Mouse (Mus musculus) heart, adult 18-20 months (tissue): ENCODE data around the gene Plekhg6. TPM values are rescaled to one million over a fixed set of nuclear protein-coding genes. Genes with fewer than 3 reads are reported as not detected.
A peak's percentile ranks its signal among the peaks of the same experiment; 100 is the strongest.

Source experiments
- DNase-seq, 2 experiments: peaks; one replicate each; pipeline ENCODE4 v3.0.0; 2021 to 2022; ENCODE audit warnings: mixed read lengths in 1 of 2
- total RNA-seq, 2 experiments: library from RNA; stranded (reverse); gene quantifications; 2 replicates each; pipeline ENCODE4 v1.2.3; 2021

Plekhg6 gene
- total RNA-seq, 2 experiments from 2014 or later = not detected

GRCm38 (mm10) chr6:125385066-125385974 is 4.7 kb upstream of the Plekhg6 start:
- peak in 1 of 2 experiments; percentile 54 for DNase-seq

GRCm38 (mm10) chr6:125382024-125382423 is 1.4 kb upstream of the Plekhg6 start:
- DNase-seq = no peak

GRCm38 (mm10) chr6:125379781-125380180 is 812 bp downstream of the Plekhg6 start:
- DNase-seq = no peak

GRCm38 (mm10) chr6:125378621-125379020 is 2.0 kb downstream of the Plekhg6 start:
- no peak for DNase-seq

GRCm38 (mm10) chr6:125377582-125378451 is 2.8 kb downstream of the Plekhg6 start:
- DNase-seq = peak; percentile 77 to 79

GRCm38 (mm10) chr6:125377042-125377441 is 3.6 kb downstream of the Plekhg6 start:
- no peak for DNase-seq

DNA sequence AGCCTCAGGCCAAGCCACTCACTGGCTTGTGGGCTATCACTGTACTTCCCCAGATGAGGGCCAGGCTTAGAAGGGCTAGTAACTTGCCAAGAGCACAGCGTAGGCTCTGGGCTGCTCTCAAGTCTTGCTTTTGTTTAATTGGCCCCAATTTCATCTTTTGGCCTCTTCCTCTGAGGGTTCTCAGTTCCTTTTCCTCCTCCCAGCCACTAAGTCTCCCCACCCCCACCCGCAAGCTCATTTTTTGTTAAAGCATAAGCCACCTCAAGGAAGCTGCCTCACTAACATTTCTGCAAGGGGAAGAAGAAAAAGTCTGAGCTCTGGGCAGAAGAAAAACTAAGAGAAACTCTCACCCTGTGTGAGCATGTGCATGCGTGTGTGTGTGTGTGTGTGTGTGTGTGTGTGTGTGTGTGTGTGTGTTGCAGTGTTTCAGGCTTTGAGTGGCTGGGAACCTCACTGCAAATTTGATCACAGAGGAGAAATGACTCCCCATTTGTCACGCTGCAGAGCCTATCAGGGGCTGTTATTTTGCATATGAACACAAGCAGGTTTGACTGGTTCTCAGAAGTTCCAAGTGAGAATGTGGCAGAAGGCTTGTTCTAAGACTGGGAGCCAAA is 12.7 kb downstream of the Plekhg6 start:
- DNase-seq = peak in 1 of 2 experiments; percentile 59

GRCm38 (mm10) chr6:125366133-125366532 is 14.5 kb downstream of the Plekhg6 start:
- no peak for DNase-seq

GRCm38 (mm10) chr6:125365522-125365921 is 15.1 kb downstream of the Plekhg6 start:
- no peak for DNase-seq

GRCm38 (mm10) chr6:125364448-125364847 is 16.1 kb downstream of the Plekhg6 start:
- DNase-seq = peak in 1 of 2 experiments; percentile 44

- no peak for DNase-seq
Measured at GRCm38 (mm10) chr6:125363451-125364242, 16.9 kb downstream of the Plekhg6 start.

GRCm38 (mm10) chr6:125363021-125363420 is 17.6 kb downstream of the Plekhg6 start:
- DNase-seq = no peak

DNA sequence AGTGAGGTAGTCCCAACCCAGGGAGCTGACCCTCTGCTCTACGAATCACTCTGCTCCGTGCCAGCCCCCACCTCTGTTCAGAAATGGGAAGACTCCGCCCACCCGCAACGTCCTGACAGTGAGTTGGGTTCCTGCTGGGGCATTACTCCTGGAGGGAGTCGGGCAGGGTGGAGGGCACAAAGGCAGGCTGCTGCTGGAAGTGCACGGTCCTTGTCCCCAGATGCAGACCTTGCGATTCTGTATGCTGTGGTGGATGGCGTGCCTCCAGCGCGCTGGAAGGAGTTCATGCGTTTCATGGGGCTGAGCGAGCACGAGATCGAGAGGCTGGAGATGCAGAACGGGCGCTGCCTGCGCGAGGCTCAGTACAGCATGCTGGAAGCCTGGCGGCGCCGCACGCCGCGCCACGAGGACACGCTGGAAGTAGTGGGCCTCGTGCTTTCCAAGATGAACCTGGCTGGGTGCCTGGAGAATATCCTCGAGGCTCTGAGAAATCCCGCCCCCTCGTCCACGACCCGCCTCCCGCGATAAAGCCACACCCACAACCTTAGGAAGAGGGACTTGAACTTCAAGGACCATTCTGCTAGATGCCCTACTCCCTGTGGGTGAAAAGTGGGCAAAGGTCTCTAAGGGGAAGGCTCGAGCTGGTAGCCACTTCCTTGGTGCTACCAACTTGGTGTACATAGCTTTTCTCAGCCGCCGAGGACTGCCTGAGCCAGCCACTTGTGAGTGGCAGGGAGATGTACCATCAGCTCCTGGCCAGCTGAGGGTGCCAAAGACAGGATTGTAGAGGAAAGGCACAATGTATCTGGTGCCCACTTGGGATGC is 18.9 kb downstream of the Plekhg6 start:
- DNase-seq = peak in 1 of 2 experiments; percentile 59

DNA sequence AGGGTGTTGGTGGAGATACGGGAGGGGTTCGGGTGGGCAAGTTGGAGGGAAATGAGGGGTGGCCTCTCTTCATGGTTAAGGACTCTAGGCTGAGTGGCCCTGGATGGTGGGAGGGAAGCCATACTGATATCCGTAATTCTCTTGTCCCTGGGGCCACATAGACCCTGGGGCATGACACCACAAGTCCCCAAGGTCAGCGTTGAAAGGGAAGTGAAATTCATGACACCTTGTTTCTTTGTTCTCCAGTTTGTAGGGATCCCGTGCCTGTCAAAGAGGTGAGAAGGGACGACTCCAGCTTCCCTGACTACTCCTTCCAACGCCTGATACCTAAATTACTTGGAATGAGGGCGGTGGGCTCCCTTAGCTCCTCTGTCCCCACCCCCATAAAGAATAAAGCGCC is 19.7 kb downstream of the Plekhg6 start:
- DNase-seq = no peak

DNA sequence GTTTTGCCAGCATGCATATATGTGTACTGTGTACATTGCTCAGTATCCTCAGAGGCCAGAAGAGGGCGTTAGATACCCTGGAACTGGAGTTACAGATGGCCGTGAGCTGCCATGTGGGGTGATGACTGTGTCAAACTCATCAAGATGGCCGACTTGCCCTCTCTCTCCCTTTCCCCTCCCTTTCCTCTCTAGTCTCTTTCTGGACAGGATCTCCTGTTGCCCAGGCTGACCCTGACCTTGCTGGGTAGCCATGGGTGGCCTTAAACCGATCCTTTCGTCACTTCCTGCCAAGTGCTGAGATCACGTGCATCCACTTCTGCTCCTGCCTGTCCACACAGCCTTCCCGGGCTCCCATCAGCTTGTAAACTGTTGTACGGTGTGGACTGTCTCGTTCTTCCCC is 20.6 kb downstream of the Plekhg6 start:
- no peak for DNase-seq

GRCm38 (mm10) chr6:125357334-125357733 is 23.3 kb downstream of the Plekhg6 start:
- no peak for DNase-seq

GRCm38 (mm10) chr6:125356264-125356663 is 24.3 kb downstream of the Plekhg6 start:
- no peak for DNase-seq

- no peak for DNase-seq
Measured at GRCm38 (mm10) chr6:125355197-125355741, 25.3 kb downstream of the Plekhg6 start.

DNA sequence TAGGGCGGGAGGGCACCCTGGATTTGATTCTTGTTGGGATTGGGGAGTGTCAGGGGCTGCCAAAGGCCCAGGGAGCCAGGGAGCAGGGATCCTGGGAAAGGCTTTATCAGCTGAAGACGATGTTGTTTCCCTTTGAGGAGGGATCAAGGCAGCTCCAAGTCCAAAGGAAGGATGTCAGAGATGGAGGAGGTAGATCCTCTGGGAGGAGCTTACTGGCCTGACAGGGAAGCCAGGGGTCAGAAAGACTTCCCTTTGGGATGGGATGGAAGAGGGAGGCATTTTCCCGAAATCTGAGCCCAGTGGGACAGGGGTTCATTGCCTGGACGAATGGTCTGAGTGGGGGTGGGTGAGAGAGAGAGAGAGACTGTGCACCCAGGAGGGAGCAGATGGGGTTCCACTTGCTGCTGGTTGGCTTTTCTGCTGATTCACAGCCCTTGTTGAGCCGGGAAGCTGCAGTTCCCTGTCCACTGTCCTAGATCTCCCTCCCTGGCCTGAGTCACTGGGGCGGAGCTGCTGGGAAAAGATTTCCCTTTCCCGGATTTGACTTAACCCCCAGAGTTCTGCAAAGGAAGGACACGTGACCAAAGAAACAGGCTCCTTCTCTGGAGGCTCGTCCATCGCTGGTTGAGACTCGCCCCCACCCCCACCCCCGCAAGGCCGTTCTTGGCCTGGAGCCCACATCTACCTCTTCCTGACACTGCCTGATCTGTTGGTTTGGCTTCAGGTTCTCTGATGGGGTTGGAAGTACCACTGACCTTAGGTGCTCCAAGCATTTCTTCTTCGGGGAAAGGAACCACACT is 26.0 kb downstream of the Plekhg6 start:
- peak; percentile 85 to 93 for DNase-seq
